Mouse (Mus musculus): ENCODE data around the gene Fam187b. TPM values are rescaled to one million over a fixed set of nuclear protein-coding genes. Genes with fewer than 3 reads are reported as not detected.

The Fam187b gene
- polyA plus RNA-seq, 1 experiment from 2014 or later = 10.4 TPM

GRCm38 (mm10) chr7:30965677-30966076 lies 7.9 kb upstream of the Fam187b start:
- no peak for TF ChIP-seq CTCF (IDR thresholded peaks at IDR 0.05; ENCODE audit: low read depth)
- 86% methylated on average over 14 of the region's 14 CpGs for WGBS

GRCm38 (mm10) chr7:30966657-30967056 lies 6.9 kb upstream of the Fam187b start:
- Histone ChIP-seq H3K9ac (ENCODE audit: low read depth, low read length) (no peak overlapping the region), H3K4me3 (ENCODE audit: low read depth, low read length) (no peak overlapping the region), H3K4me1 (replicated peaks; ENCODE audit: control insufficient read depth, insufficient read depth, low read length) (peaks cover 6% of the 10 kb centered on the region; the same call in 1 of the 2 replicates), H3K36me3 (ENCODE audit: control insufficient read depth, insufficient read depth) (peaks cover 25% of the 10 kb centered on the region; the same call in 1 of the 2 replicates), H3K4me2 (replicated peaks; ENCODE audit: low read depth) (no peak overlapping the region), H3K9me3 (ENCODE audit: control insufficient read depth) (no peaks in the 10 kb centered on the region), H3K27ac (ENCODE audit: low read depth, low read length) (no peak overlapping the region), H3K27me3 (replicated peaks; ENCODE audit: control insufficient read depth, insufficient read depth, low read length) (no peaks in the 10 kb centered on the region)
- no peak for TF ChIP-seq CTCF (IDR thresholded peaks at IDR 0.05; ENCODE audit: low read depth)
- no peak for ATAC-seq
- 72% methylated on average over 3 of the region's 3 CpGs for WGBS

More at GRCm38 (mm10) chr7:30965677-30966076, 7.9 kb upstream of the Fam187b start:
- H3K4me1 ChIP-seq (replicated peaks; ENCODE audit: control insufficient read depth, insufficient read depth, low read length) = peaks cover 6% of the 10 kb centered on the region; the same call in 1 of the 2 replicates
- H3K9ac ChIP-seq (ENCODE audit: low read depth, low read length) = no peak overlapping the region
- H3K27me3 ChIP-seq (replicated peaks; ENCODE audit: control insufficient read depth, insufficient read depth, low read length) = no peaks in the 10 kb centered on the region
- no peak overlapping the region for H3K27ac ChIP-seq (ENCODE audit: low read depth, low read length)
- no peak for ATAC-seq
- no peak overlapping the region for H3K4me3 ChIP-seq (ENCODE audit: low read depth, low read length)
- H3K9me3 ChIP-seq (ENCODE audit: control insufficient read depth) = no peaks in the 10 kb centered on the region
- H3K36me3 ChIP-seq (ENCODE audit: control insufficient read depth, insufficient read depth) = peaks cover 25% of the 10 kb centered on the region
- no peak overlapping the region for H3K4me2 ChIP-seq (replicated peaks; ENCODE audit: low read depth)

- no peaks in the 10 kb centered on the region for H3K9me3 ChIP-seq (ENCODE audit: control insufficient read depth)
- 0 out of 2 replicates have a peak, but pooled peaks cover 3% of the 10 kb centered on the region for H3K27me3 ChIP-seq (replicated peaks; ENCODE audit: control insufficient read depth, insufficient read depth, low read length)
- TF ChIP-seq CTCF (IDR thresholded peaks at IDR 0.05; ENCODE audit: low read depth) = no peak
- no peak overlapping the region for H3K27ac ChIP-seq (ENCODE audit: low read depth, low read length)
- WGBS = 90% methylated on average over 8 of the region's 8 CpGs
- no peak overlapping the region for H3K9ac ChIP-seq (ENCODE audit: low read depth, low read length)
- no peak overlapping the region for H3K4me2 ChIP-seq (replicated peaks; ENCODE audit: low read depth)
- H3K4me1 ChIP-seq (replicated peaks; ENCODE audit: control insufficient read depth, insufficient read depth, low read length) = peaks cover 6% of the 10 kb centered on the region; the same call in 1 of the 2 replicates
- peaks cover 23% of the 10 kb centered on the region; the same call in 1 of the 2 replicates for H3K36me3 ChIP-seq (ENCODE audit: control insufficient read depth, insufficient read depth)
- H3K4me3 ChIP-seq (ENCODE audit: low read depth, low read length) = no peak overlapping the region
- ATAC-seq = no peak
These were observed 5.0 kb upstream of the Fam187b start for GRCm38 (mm10) chr7:30968611-30969010.

- H3K36me3 ChIP-seq (ENCODE audit: control insufficient read depth, insufficient read depth) = peaks cover 23% of the 10 kb centered on the region; the same call in 1 of the 2 replicates
- H3K9me3 ChIP-seq (ENCODE audit: control insufficient read depth) = no peaks in the 10 kb centered on the region
- ATAC-seq = no peak
- H3K4me3 ChIP-seq (ENCODE audit: low read depth, low read length) = no peak overlapping the region
- peaks cover 6% of the 10 kb centered on the region; the same call in 1 of the 2 replicates for H3K4me1 ChIP-seq (replicated peaks; ENCODE audit: control insufficient read depth, insufficient read depth, low read length)
- 64% methylated on average over 4 of the region's 4 CpGs for WGBS
- H3K27ac ChIP-seq (ENCODE audit: low read depth, low read length) = no peak overlapping the region
- H3K4me2 ChIP-seq (replicated peaks; ENCODE audit: low read depth) = no peak overlapping the region
- 0 out of 2 replicates have a peak, but pooled peaks cover 3% of the 10 kb centered on the region for H3K27me3 ChIP-seq (replicated peaks; ENCODE audit: control insufficient read depth, insufficient read depth, low read length)
- H3K9ac ChIP-seq (ENCODE audit: low read depth, low read length) = no peak overlapping the region
- TF ChIP-seq CTCF (IDR thresholded peaks at IDR 0.05; ENCODE audit: low read depth) = no peak
These were observed 4.4 kb upstream of the Fam187b start for GRCm38 (mm10) chr7:30969174-30969573.

- Histone ChIP-seq H3K36me3 (ENCODE audit: control insufficient read depth, insufficient read depth) (peaks cover 23% of the 10 kb centered on the region; the same call in 1 of the 2 replicates), H3K27me3 (replicated peaks; ENCODE audit: control insufficient read depth, insufficient read depth, low read length) (0 out of 2 replicates have a peak, but pooled peaks cover 3% of the 10 kb centered on the region), H3K4me1 (replicated peaks; ENCODE audit: control insufficient read depth, insufficient read depth, low read length) (peaks cover 13% of the 10 kb centered on the region; the same call in 1 of the 2 replicates), H3K4me2 (replicated peaks; ENCODE audit: low read depth) (peak overlapping the region; percentile 70), H3K9me3 (ENCODE audit: control insufficient read depth) (no peaks in the 10 kb centered on the region), H3K27ac (ENCODE audit: low read depth, low read length) (peak overlapping the region; percentile 96; the same call in 1 of the 2 replicates), H3K9ac (ENCODE audit: low read depth, low read length) (0 out of 2 replicates have a peak overlapping the region, but pooled peaks have one; percentile 7), H3K4me3 (ENCODE audit: low read depth, low read length) (peak overlapping the region; percentile 60)
- TF ChIP-seq CTCF (IDR thresholded peaks at IDR 0.05; ENCODE audit: low read depth) = no peak
- 60% methylated on average over 15 of the region's 15 CpGs for WGBS
- ATAC-seq = no peak
These were observed 1.7 kb upstream of the Fam187b start for GRCm38 (mm10) chr7:30971901-30972300.

DNA sequence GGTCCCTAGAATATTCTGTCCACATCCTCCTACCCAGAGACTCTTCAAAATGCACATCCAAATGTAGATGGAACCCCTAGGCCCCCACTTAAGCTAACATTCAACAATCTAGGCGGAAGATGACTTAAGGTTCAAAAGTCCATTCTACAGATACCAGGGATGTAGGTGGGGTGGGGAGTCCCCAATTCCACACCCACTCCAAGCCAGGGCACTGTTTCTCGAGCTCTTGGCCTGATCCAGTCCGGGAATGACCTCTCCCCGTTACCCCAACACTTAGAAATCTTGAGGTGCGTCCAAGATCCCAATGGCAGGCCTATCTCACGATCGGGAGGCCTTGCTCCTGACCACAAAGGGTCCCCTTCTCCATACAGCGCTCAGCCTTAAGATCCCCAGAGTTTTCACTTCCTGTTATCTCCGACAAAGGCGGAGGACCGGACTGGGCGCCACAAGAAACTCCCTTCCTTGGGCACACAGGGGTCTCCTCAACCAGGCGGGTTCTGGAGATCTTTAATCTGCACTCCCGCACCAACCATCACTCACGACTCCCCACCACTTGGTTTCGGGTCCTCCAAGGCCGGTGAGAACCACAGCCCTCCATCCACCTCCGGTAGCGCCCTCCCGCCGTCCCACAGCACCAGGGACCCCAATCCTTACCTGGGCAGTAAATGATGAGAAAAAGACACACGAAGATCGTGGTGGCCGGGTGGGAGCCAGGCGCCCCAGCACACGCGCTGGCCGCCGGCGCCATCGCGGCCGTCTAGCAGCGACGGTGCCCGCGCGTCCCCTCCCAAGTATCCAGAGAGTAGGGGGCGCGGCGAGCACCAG lies 952 bp upstream of the Fam187b start:
- peak overlapping the region; percentile 70 for H3K4me2 ChIP-seq (replicated peaks; ENCODE audit: low read depth)
- peaks cover 13% of the 10 kb centered on the region; the same call in 1 of the 2 replicates for H3K4me1 ChIP-seq (replicated peaks; ENCODE audit: control insufficient read depth, insufficient read depth, low read length)
- H3K9ac ChIP-seq (ENCODE audit: low read depth, low read length) = peak overlapping the region; percentile 67
- H3K36me3 ChIP-seq (ENCODE audit: control insufficient read depth, insufficient read depth) = peaks cover 23% of the 10 kb centered on the region; the same call in 1 of the 2 replicates
- peak overlapping the region; percentile 60 for H3K4me3 ChIP-seq (ENCODE audit: low read depth, low read length)
- ATAC-seq = peak; percentile 6; the same call in 1 of the 2 replicates
- peak overlapping the region; percentile 96 for H3K27ac ChIP-seq (ENCODE audit: low read depth, low read length)
- no peaks in the 10 kb centered on the region for H3K9me3 ChIP-seq (ENCODE audit: control insufficient read depth)
- H3K27me3 ChIP-seq (replicated peaks; ENCODE audit: control insufficient read depth, insufficient read depth, low read length) = 0 out of 2 replicates have a peak, but pooled peaks cover 3% of the 10 kb centered on the region
- no peak for TF ChIP-seq CTCF (IDR thresholded peaks at IDR 0.05; ENCODE audit: low read depth)
- 3% methylated on average over 41 of the region's 41 CpGs for WGBS

Data from intestine, postnatal 0 days (tissue).